Comparison of ENCODE assay signal across 29 mouse cellular contexts in the genomic region with DNA sequence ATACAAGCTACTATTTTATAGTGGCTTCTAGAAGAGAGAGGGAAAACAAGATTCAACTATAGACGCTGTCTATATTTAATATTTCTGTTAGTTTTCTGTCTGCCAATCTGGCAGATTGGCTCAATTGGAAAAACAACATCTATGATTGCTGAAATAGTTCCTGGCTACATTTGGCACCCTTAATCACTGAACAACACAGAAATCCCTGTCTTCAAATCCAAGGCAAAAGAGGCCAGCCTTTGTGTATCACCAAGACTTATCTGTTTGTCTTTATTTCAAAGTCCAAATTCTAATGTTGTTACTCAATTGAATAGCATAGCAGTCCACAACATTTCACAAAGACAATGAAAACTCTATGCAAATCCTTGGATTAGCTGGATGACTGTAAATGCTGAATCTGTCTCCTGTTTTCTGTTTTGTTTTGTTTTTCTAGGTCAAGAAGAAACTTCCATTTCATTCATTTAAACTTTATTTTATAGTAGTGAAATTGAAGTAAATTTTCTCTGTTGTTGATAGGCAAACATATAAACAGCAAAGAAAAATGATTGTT.
DNase-seq lines count a peak whose midpoint lies in the region; ATAC-seq lines count a peak whose summit lies in the region.
"Had no signal": no experiment of that assay in that cellular context is flagged by ENCODE, and none has a peak within 500 bp of the region (broad histone marks: within the 10 kb centered on the region; RNA-seq: fewer than 3 reads in every experiment).

No protein-coding gene starts in this region.

- DNase-seq in forebrain, embryonic 14.5 days (ENCODE audit: low spot score) = peak; percentile 19
- DNase-seq in layer of hippocampus, adult 9-11 months = peak; percentile 4
- DNase-seq in layer of hippocampus, postnatal 36 days = no peak
- peak; percentile 19 for DNase-seq in brain, adult 2 months (ENCODE audit: low read depth, low spot score)
- no peak for DNase-seq in c-Kit-positive CD71-positive TER-119-positive erythroid progenitor cells, embryonic 14.5 days (ENCODE audit: low spot score)
- no peak for DNase-seq in kidney, adult 18-20 months
- DNase-seq: adrenal gland, postnatal 25 days; cerebellum, adult 9-10 months; cerebellum, postnatal 36 days; gastrocnemius, postnatal 10 days; kidney, adult 8-10 months; kidney, postnatal 4 days; left cerebral cortex, postnatal 4 days; lung, adult 2 months; lung, postnatal 10 days; midbrain, embryonic 14.5 days; right cerebral cortex, adult 18-20 months; spleen, adult 18-20 months; thymus, postnatal 14 days had no signal

- ATAC-seq in forebrain, embryonic 14.5 days = no peak
- ATAC-seq in forebrain, embryonic 12.5 days (ENCODE audit: low FRiP score) = no peak
- ATAC-seq: hindbrain, postnatal 0 days; intestine, embryonic 15.5 days; Patski had no signal

- no peaks in the 10 kb centered on the region for H3K9me3 ChIP-seq in forebrain, embryonic 14.5 days (replicated peaks; ENCODE audit: control insufficient read depth, low read length)
- no peaks in the 10 kb centered on the region for H3K9me3 ChIP-seq in forebrain, embryonic 12.5 days
- H3K9me3 ChIP-seq: hindbrain, embryonic 12.5 days; intestine, embryonic 15.5 days; neural tube, embryonic 15.5 days had no signal

- H3K9ac ChIP-seq in forebrain, embryonic 14.5 days (ENCODE audit: low read length) = no peak overlapping the region
- no peak overlapping the region for H3K9ac ChIP-seq in forebrain, embryonic 12.5 days
- H3K9ac ChIP-seq: hindbrain, embryonic 12.5 days; intestine, embryonic 15.5 days; liver, embryonic 14.5 days; neural tube, embryonic 15.5 days had no signal

- no peak overlapping the region for H3K27ac ChIP-seq in forebrain, embryonic 14.5 days (ENCODE audit: low read depth, low read length)
- no peak overlapping the region for H3K27ac ChIP-seq in forebrain, embryonic 12.5 days
- H3K27ac ChIP-seq: hindbrain, embryonic 12.5 days; hindbrain, postnatal 0 days; intestine, embryonic 15.5 days; kidney, postnatal 0 days; liver, embryonic 14.5 days; macrophage; neural tube, embryonic 15.5 days had no signal

- H3K4me2 ChIP-seq in forebrain, embryonic 14.5 days (ENCODE audit: low read length) = no peak overlapping the region
- H3K4me2 ChIP-seq in forebrain, embryonic 12.5 days = no peak overlapping the region
- H3K4me2 ChIP-seq: hindbrain, embryonic 12.5 days; intestine, embryonic 15.5 days; neural tube, embryonic 15.5 days had no signal

- H3K36me3 ChIP-seq in forebrain, embryonic 14.5 days (ENCODE audit: control insufficient read depth, insufficient read depth, low read length) = no peaks in the 10 kb centered on the region
- no peaks in the 10 kb centered on the region for H3K36me3 ChIP-seq in forebrain, embryonic 12.5 days (replicated peaks)
- H3K36me3 ChIP-seq: G1E; hindbrain, embryonic 12.5 days; intestine, embryonic 15.5 days; neural tube, embryonic 15.5 days had no signal

- H3K4me3 ChIP-seq in forebrain, embryonic 14.5 days (ENCODE audit: low read depth, low read length) = no peak overlapping the region
- H3K4me3 ChIP-seq in forebrain, embryonic 12.5 days (replicated peaks) = no peak overlapping the region
- H3K4me3 ChIP-seq: hindbrain, embryonic 12.5 days; intestine, embryonic 15.5 days; neural tube, embryonic 15.5 days had no signal

- WGBS in forebrain, embryonic 14.5 days = 44% methylated on average over 1 of the region's 1 CpGs
- 71% methylated on average over 1 of the region's 1 CpGs for WGBS in forebrain, embryonic 12.5 days

- no peaks in the 10 kb centered on the region for H3K27me3 ChIP-seq in forebrain, embryonic 14.5 days (replicated peaks; ENCODE audit: control insufficient read depth, insufficient read depth, low read length)
- H3K27me3 ChIP-seq in forebrain, embryonic 12.5 days = no peaks in the 10 kb centered on the region
- H3K27me3 ChIP-seq: hindbrain, embryonic 12.5 days; intestine, embryonic 15.5 days; neural tube, embryonic 15.5 days; Patski had no signal

- H3K4me1 ChIP-seq in forebrain, embryonic 14.5 days (ENCODE audit: control insufficient read depth, insufficient read depth, low read length) = peaks cover 6% of the 10 kb centered on the region; the same call in 1 of the 2 replicates
- no peaks in the 10 kb centered on the region for H3K4me1 ChIP-seq in forebrain, embryonic 12.5 days
- H3K4me1 ChIP-seq: hindbrain, embryonic 12.5 days; intestine, embryonic 15.5 days; neural tube, embryonic 15.5 days had no signal

Comparison
In these comparisons a context has a peak if more than half of its experiments do, and no peak if none do; other contexts are left out.
1. DNase-seq: peak in forebrain, embryonic 14.5 days (single experiment), layer of hippocampus, adult 9-11 months (single experiment) and brain, adult 2 months (single experiment); none in layer of hippocampus, postnatal 36 days (0 of 2), c-Kit-positive CD71-positive TER-119-positive erythroid progenitor cells, embryonic 14.5 days (single experiment) and kidney, adult 18-20 months (single experiment).